Mouse (Mus musculus): Measurements from ENCODE around the gene Zfp428.

The Zfp428 gene

GRCm38 (mm10) chr7:24546634-24547389 lies 40.0 kb downstream of the Zfp428 start:
- peak; percentile 99 for DNase-seq (ENCODE audit: low read depth, low spot score)

- DNase-seq (ENCODE audit: low read depth, low spot score): no peak
Measured at GRCm38 (mm10) chr7:24547534-24548036, 40.8 kb downstream of the Zfp428 start.

- DNase-seq (ENCODE audit: low read depth, low spot score): no peak
Measured at GRCm38 (mm10) chr7:24551985-24552759, 45.4 kb downstream of the Zfp428 start.

GRCm38 (mm10) chr7:24555786-24556185 lies 49.0 kb downstream of the Zfp428 start:
- DNase-seq (ENCODE audit: low read depth, low spot score): no peak

GRCm38 (mm10) chr7:24561450-24561849 lies 54.6 kb downstream of the Zfp428 start:
- no peak for DNase-seq (ENCODE audit: low read depth, low spot score)

GRCm38 (mm10) chr7:24563191-24563836 lies 56.5 kb downstream of the Zfp428 start:
- DNase-seq (ENCODE audit: low read depth, low spot score): no peak

GRCm38 (mm10) chr7:24563837-24564206 lies 57.0 kb downstream of the Zfp428 start:
- DNase-seq (ENCODE audit: low read depth, low spot score): no peak

GRCm38 (mm10) chr7:24564607-24565265 lies 57.9 kb downstream of the Zfp428 start:
- DNase-seq (ENCODE audit: low read depth, low spot score): peak; percentile 63

All from forelimb bud, embryonic 11.5 days (tissue).